ENCODE assay signal across 24 mouse cellular contexts in the genomic region with DNA sequence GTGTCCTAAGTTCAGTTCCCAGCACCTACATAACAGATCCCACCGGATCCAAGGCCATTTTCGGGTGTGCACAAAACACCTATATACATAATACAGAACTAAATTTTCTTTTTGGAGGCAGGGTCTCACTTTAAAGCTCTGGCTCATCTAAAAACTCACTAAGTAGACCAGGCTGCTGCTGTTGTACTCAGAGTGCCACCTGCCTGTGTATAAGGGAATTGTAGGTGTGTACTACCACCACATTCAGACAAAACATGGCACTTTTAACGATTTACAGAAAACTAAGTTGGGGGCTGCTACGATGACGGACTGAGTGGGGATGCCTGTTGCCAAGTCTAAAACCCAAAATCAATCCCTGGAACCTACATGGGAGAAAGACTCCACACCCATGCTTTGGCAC. TPM values are rescaled to one million over a fixed set of nuclear protein-coding genes. Genes with fewer than 3 reads are reported as not detected.
DNase-seq lines count a peak whose midpoint lies in the region; ATAC-seq and TF ChIP-seq lines count a peak whose summit lies in the region.
"Had no signal": no experiment of that assay in that cellular context is flagged by ENCODE, and none has a peak within 500 bp of the region (broad histone marks: within the 10 kb centered on the region; RNA-seq: fewer than 3 reads in every experiment).

No protein-coding gene starts in this region.

- no peaks in the 10 kb centered on the region for H3K79me2 ChIP-seq in CH12.LX (replicated peaks; ENCODE audit: control insufficient read depth, extremely low read depth, insufficient read depth, poor library complexity, severe bottlenecking)
- peaks cover 14% of the 10 kb centered on the region; the same call in 1 of the 2 replicates for H3K79me2 ChIP-seq in MEL (ENCODE audit: control insufficient read depth, insufficient read depth, low read length, poor library complexity)

- H3K4me1 ChIP-seq in hindbrain, postnatal 0 days (ENCODE audit: insufficient read depth, low read length): no peaks in the 10 kb centered on the region; the same call in 1 of the 2 replicates
- peaks cover 4% of the 10 kb centered on the region; the same call in 1 of the 2 replicates for H3K4me1 ChIP-seq in hindbrain, embryonic 14.5 days (replicated peaks; ENCODE audit: control insufficient read depth, insufficient read depth, low read length)
- H3K4me1 ChIP-seq in liver, embryonic 14.5 days (replicated peaks; ENCODE audit: control insufficient read depth in 2 of 2, insufficient read depth in 2 of 2, low read length in 1 of 2): no peaks in the 10 kb centered on the region
- H3K4me1 ChIP-seq in liver, embryonic 11.5 days (replicated peaks; ENCODE audit: control insufficient read depth, insufficient read depth, low read length): no peaks in the 10 kb centered on the region
- H3K4me1 ChIP-seq in CH12.LX (ENCODE audit: control insufficient read depth in 1 of 2, insufficient read depth in 2 of 2) (no peaks in the 10 kb centered on the region), MEL (ENCODE audit: control insufficient read depth in 1 of 2, insufficient read depth in 2 of 2, low read length in 2 of 2) (no peaks in the 10 kb centered on the region)
- H3K4me1 ChIP-seq in kidney, embryonic 16.5 days (ENCODE audit: insufficient read depth, low read length): peaks cover 4% of the 10 kb centered on the region; the same call in 1 of the 2 replicates

- ATAC-seq in hindbrain, postnatal 0 days: no peak
- ATAC-seq in hindbrain, embryonic 14.5 days (ENCODE audit: low FRiP score): no peak
- ATAC-seq in liver, embryonic 14.5 days (ENCODE audit: insufficient read depth): no peak
- no peak for ATAC-seq in liver, embryonic 11.5 days (replicated peaks; ENCODE audit: low FRiP score)
- no peak for ATAC-seq in kidney, embryonic 16.5 days (ENCODE audit: low FRiP score, low TSS enrichment)
- ATAC-seq: CD4-positive, CD25-positive, alpha-beta regulatory T cell, adult 4 months; forebrain, embryonic 14.5 days; midbrain, embryonic 13.5 days; Patski had no signal

- peak; percentile 47 for TF ChIP-seq CTCF in hindbrain, postnatal 0 days (IDR thresholded peaks at IDR 0.05; ENCODE audit: low read depth)
- TF ChIP-seq CTCF in liver, embryonic 14.5 days (IDR thresholded peaks at IDR 0.05; ENCODE audit: low read depth): peak; percentile 34; the same call in 1 of the 2 replicates
- TF ChIP-seq CTCF in CH12.LX (conservative IDR thresholded peaks at IDR 0.05 in 1 of 2, IDR thresholded peaks at IDR 0.05 in 1 of 2; ENCODE audit: low read depth in 2 of 2, low read length in 2 of 2) (peak; percentile 36 to 49; a peak in 3 of 4 replicates), MEL (IDR thresholded peaks at IDR 0.05 in 2 of 3, conservative IDR thresholded peaks at IDR 0.05 in 1 of 3; ENCODE audit: control insufficient read depth in 1 of 3, insufficient read depth in 1 of 3, low read depth in 2 of 3, low read length in 3 of 3, poor library complexity in 1 of 3, severe bottlenecking in 1 of 3) (peak in 2 of 3 experiments; percentile 18 to 31; a peak in 3 of 6 replicates)

- dilution Hi-C loops in CH12.LX (cut with MboI; ENCODE audit: extremely low pct_ligation_motif_present, extremely low pct_unique_long_range_greater_than_20kb, low sequenced_read_pairs): no loop called here

- no peak overlapping the region for H3K4me3 ChIP-seq in hindbrain, postnatal 0 days (ENCODE audit: low read length)
- no peak overlapping the region for H3K4me3 ChIP-seq in hindbrain, embryonic 14.5 days (replicated peaks; ENCODE audit: low read length)
- no peak overlapping the region for H3K4me3 ChIP-seq in liver, embryonic 14.5 days (ENCODE audit: insufficient read depth in 1 of 2, low read depth in 2 of 2, low read length in 2 of 2)
- H3K4me3 ChIP-seq in liver, embryonic 11.5 days (ENCODE audit: low read depth, low read length): no peak overlapping the region
- no peak overlapping the region for H3K4me3 ChIP-seq in CH12.LX (replicated peaks in 1 of 3; ENCODE audit: low read depth in 2 of 3, low read length in 2 of 3, poor library complexity in 1 of 3)
- no peak overlapping the region for H3K4me3 ChIP-seq in MEL (ENCODE audit: control insufficient read depth in 1 of 2, insufficient read depth in 1 of 2, low read depth in 2 of 2, low read length in 2 of 2)
- H3K4me3 ChIP-seq in kidney, embryonic 16.5 days (ENCODE audit: low read length): no peak overlapping the region
- H3K4me3 ChIP-seq: kidney, embryonic 15.5 days; limb, embryonic 12.5 days; midbrain, embryonic 13.5 days; neural tube, embryonic 15.5 days had no signal

- H3K27ac ChIP-seq in hindbrain, postnatal 0 days: no peak overlapping the region
- no peak overlapping the region for H3K27ac ChIP-seq in hindbrain, embryonic 14.5 days
- no peak overlapping the region for H3K27ac ChIP-seq in liver, embryonic 14.5 days
- no peak overlapping the region for H3K27ac ChIP-seq in liver, embryonic 11.5 days (ENCODE audit: low read depth, low read length)
- no peak overlapping the region for H3K27ac ChIP-seq in CH12.LX (ENCODE audit: insufficient read depth, low read depth)
- H3K27ac ChIP-seq in MEL (ENCODE audit: control insufficient read depth, low read depth, low read length): no peak overlapping the region
- H3K27ac ChIP-seq in kidney, embryonic 16.5 days (ENCODE audit: low read length): no peak overlapping the region
- H3K27ac ChIP-seq: kidney, embryonic 15.5 days; limb, embryonic 12.5 days; midbrain, embryonic 13.5 days; neural tube, embryonic 15.5 days had no signal

- no peak for TF ChIP-seq EP300 in liver, embryonic 14.5 days (IDR thresholded peaks at IDR 0.05; ENCODE audit: low read depth)
- no peak for TF ChIP-seq EP300 in CH12.LX (IDR thresholded peaks at IDR 0.05; ENCODE audit: low read length)
- TF ChIP-seq EP300 in MEL (IDR thresholded peaks at IDR 0.05; ENCODE audit: low read depth in 1 of 2, low read length in 2 of 2): no peak

- no peak for DNase-seq in hindbrain, postnatal 0 days (ENCODE audit: low spot score)
- DNase-seq in hindbrain, embryonic 14.5 days (ENCODE audit: low spot score): no peak
- DNase-seq in liver, embryonic 14.5 days (ENCODE audit: low read depth in 3 of 3, low spot score in 3 of 3): no peak
- no peak for DNase-seq in liver, embryonic 11.5 days (ENCODE audit: low spot score)
- DNase-seq in CH12.LX (ENCODE audit: extremely low read depth) (no peak), MEL (ENCODE audit: low read depth, low spot score) (no peak)
- DNase-seq: adrenal gland, postnatal 10 days; cerebellum, adult 11 months; cerebellum, adult 9-10 months; cerebellum, postnatal 36 days; kidney, adult 18-20 months; kidney, postnatal 4 days; lung, adult 2 months; lung, postnatal 4 days; retina, postnatal 1 day; right cerebral cortex, postnatal 14 days had no signal

- 94% methylated on average over 5 of the region's 5 CpGs for WGBS in hindbrain, postnatal 0 days
- 91% methylated on average over 5 of the region's 5 CpGs for WGBS in hindbrain, embryonic 14.5 days
- WGBS in liver, embryonic 14.5 days (ENCODE audit: insufficient replicate concordance): 75% methylated on average over 5 of the region's 5 CpGs
- 86% methylated on average over 5 of the region's 5 CpGs for WGBS in liver, embryonic 11.5 days
- 89% methylated on average over 5 of the region's 5 CpGs for WGBS in kidney, embryonic 16.5 days

- H3K36me3 ChIP-seq in hindbrain, postnatal 0 days (ENCODE audit: insufficient read depth, low read length): peaks cover 38% of the 10 kb centered on the region
- peaks cover 43% of the 10 kb centered on the region for H3K36me3 ChIP-seq in hindbrain, embryonic 14.5 days (replicated peaks; ENCODE audit: control insufficient read depth, insufficient read depth)
- H3K36me3 ChIP-seq in liver, embryonic 14.5 days (replicated peaks; ENCODE audit: control insufficient read depth, insufficient read depth, low read depth): no peaks in the 10 kb centered on the region
- H3K36me3 ChIP-seq in liver, embryonic 11.5 days (ENCODE audit: control insufficient read depth, insufficient read depth, low read length): peaks cover 3% of the 10 kb centered on the region; the same call in 1 of the 2 replicates
- H3K36me3 ChIP-seq in CH12.LX (replicated peaks in 1 of 2; ENCODE audit: control insufficient read depth in 1 of 2, insufficient read depth in 1 of 2, low read length in 1 of 2): peaks cover 19 to 60% of the 10 kb centered on the region in 2 experiments
- H3K36me3 ChIP-seq in MEL (ENCODE audit: control insufficient read depth in 1 of 2, insufficient read depth in 2 of 2, low read length in 2 of 2): peaks cover 0 to 6% of the 10 kb centered on the region in 2 experiments; a peak in 2 of 4 replicates
- peaks cover 24% of the 10 kb centered on the region for H3K36me3 ChIP-seq in kidney, embryonic 16.5 days (ENCODE audit: insufficient read depth, low read length)

- no peak overlapping the region for H3K4me2 ChIP-seq in hindbrain, postnatal 0 days (ENCODE audit: low read depth, low read length)
- no peak overlapping the region for H3K4me2 ChIP-seq in hindbrain, embryonic 14.5 days (replicated peaks)
- no peak overlapping the region for H3K4me2 ChIP-seq in liver, embryonic 14.5 days (ENCODE audit: low read depth)
- no peak overlapping the region for H3K4me2 ChIP-seq in liver, embryonic 11.5 days
- H3K4me2 ChIP-seq in CH12.LX (ENCODE audit: insufficient read depth, low read depth, poor library complexity, severe bottlenecking): no peak overlapping the region
- H3K4me2 ChIP-seq in kidney, embryonic 16.5 days (replicated peaks; ENCODE audit: low read depth, low read length): no peak overlapping the region
- H3K4me2 ChIP-seq: kidney, embryonic 15.5 days; limb, embryonic 12.5 days; midbrain, embryonic 13.5 days; neural tube, embryonic 15.5 days had no signal

- in situ Hi-C loops in CH12.LX (cut with MboI; ENCODE audit: low pct_ligation_motif_present, low pct_unique_long_range_greater_than_20kb, low sequenced_read_pairs): no loop called here

- H3K9ac ChIP-seq in hindbrain, postnatal 0 days (replicated peaks; ENCODE audit: low read length): no peak overlapping the region
- no peak overlapping the region for H3K9ac ChIP-seq in hindbrain, embryonic 14.5 days
- no peak overlapping the region for H3K9ac ChIP-seq in liver, embryonic 14.5 days (replicated peaks)
- H3K9ac ChIP-seq in liver, embryonic 11.5 days (ENCODE audit: low read depth, low read length): no peak overlapping the region
- H3K9ac ChIP-seq in CH12.LX (ENCODE audit: insufficient read depth, low read depth) (no peak overlapping the region), MEL (ENCODE audit: control insufficient read depth, low read depth, low read length, poor library complexity, severe bottlenecking) (no peak overlapping the region)
- H3K9ac ChIP-seq in kidney, embryonic 16.5 days (replicated peaks; ENCODE audit: low read length): no peak overlapping the region
- H3K9ac ChIP-seq: kidney, embryonic 15.5 days; limb, embryonic 12.5 days; midbrain, embryonic 13.5 days; neural tube, embryonic 15.5 days had no signal

- H3K27me3 ChIP-seq in hindbrain, postnatal 0 days (ENCODE audit: insufficient read depth, low read length): no peaks in the 10 kb centered on the region
- H3K27me3 ChIP-seq in hindbrain, embryonic 14.5 days (ENCODE audit: control insufficient read depth, insufficient read depth, low read length): no peaks in the 10 kb centered on the region
- no peaks in the 10 kb centered on the region for H3K27me3 ChIP-seq in liver, embryonic 14.5 days (ENCODE audit: control insufficient read depth, insufficient read depth, low read length)
- no peaks in the 10 kb centered on the region for H3K27me3 ChIP-seq in liver, embryonic 11.5 days (replicated peaks; ENCODE audit: control insufficient read depth, insufficient read depth, low read length)
- no peaks in the 10 kb centered on the region for H3K27me3 ChIP-seq in CH12.LX (replicated peaks)
- H3K27me3 ChIP-seq in MEL (ENCODE audit: control insufficient read depth in 1 of 2, insufficient read depth in 2 of 2, low read length in 2 of 2): no peaks in the 10 kb centered on the region
- H3K27me3 ChIP-seq in kidney, embryonic 16.5 days (ENCODE audit: insufficient read depth, low read length): no peaks in the 10 kb centered on the region
- H3K27me3 ChIP-seq: kidney, embryonic 15.5 days; limb, embryonic 12.5 days; midbrain, embryonic 13.5 days; neural tube, embryonic 15.5 days; Patski had no signal

- no peaks in the 10 kb centered on the region for H3K9me3 ChIP-seq in hindbrain, postnatal 0 days (ENCODE audit: low read length)
- H3K9me3 ChIP-seq in hindbrain, embryonic 14.5 days (ENCODE audit: control insufficient read depth, low read length): no peaks in the 10 kb centered on the region
- H3K9me3 ChIP-seq in liver, embryonic 14.5 days (ENCODE audit: control insufficient read depth, low read length): no peaks in the 10 kb centered on the region
- no peaks in the 10 kb centered on the region for H3K9me3 ChIP-seq in liver, embryonic 11.5 days (ENCODE audit: control insufficient read depth, low read length)
- H3K9me3 ChIP-seq in CH12.LX (replicated peaks; ENCODE audit: low read length): no peaks in the 10 kb centered on the region
- no peaks in the 10 kb centered on the region for H3K9me3 ChIP-seq in MEL (replicated peaks; ENCODE audit: insufficient read depth, low read length)
- H3K9me3 ChIP-seq in kidney, embryonic 16.5 days (ENCODE audit: low read length): no peaks in the 10 kb centered on the region
- H3K9me3 ChIP-seq: kidney, embryonic 15.5 days; limb, embryonic 12.5 days; midbrain, embryonic 13.5 days; neural tube, embryonic 15.5 days had no signal

- TF ChIP-seq POLR2A in CH12.LX (IDR thresholded peaks at IDR 0.05; ENCODE audit: low read depth, low read length) (no peak), MEL (IDR thresholded peaks at IDR 0.05; ENCODE audit: control insufficient read depth in 1 of 2, insufficient read depth in 1 of 2, low read depth in 1 of 2, low read length in 2 of 2, poor library complexity in 1 of 2) (no peak)

- TF ChIP-seq RAD21 in CH12.LX (IDR thresholded peaks at IDR 0.05; ENCODE audit: low read depth, low read length) (peak; percentile 33), MEL (IDR thresholded peaks at IDR 0.05; ENCODE audit: low read depth, low read length) (peak; percentile 13)

RNA-seq across cellular contexts. Expression of a gene that starts 14.0 kb away (rescaled TPM):
- total RNA-seq in hindbrain, postnatal 0 days (2014; rRNA removed): 63.1 and 70.7 TPM in 2 replicates
- polyA plus RNA-seq in hindbrain, postnatal 0 days (2015; fragmentation: Nextera tagmentation; extraction: Ambion mirVana): 42.8 and 45.8 TPM in 2 replicates
- 30.0 and 32.9 TPM in 2 replicates for polyA plus RNA-seq in hindbrain, embryonic 14.5 days (2014; fragmentation: Nextera tagmentation; extraction: Ambion mirVana)
- polyA plus RNA-seq in liver, embryonic 14.5 days (2012; rRNA removed): 2.9 TPM in 2 replicates
- 3.2 and 3.3 TPM in 2 replicates for polyA plus RNA-seq in liver, embryonic 14.5 days (2014; fragmentation: Nextera tagmentation; extraction: Ambion mirVana)
- 10.6 and 11.3 TPM in 2 replicates for polyA plus RNA-seq in liver, embryonic 11.5 days (2014; fragmentation: Nextera tagmentation; extraction: Ambion mirVana)
- 6.4 and 8.4 TPM in 2 replicates for total RNA-seq in CH12.LX (2012; rRNA removed)
- total RNA-seq in CH12.LX (2014; rRNA removed): 4.3 TPM in 2 replicates
- polyA plus RNA-seq in CH12.LX (2012; ENCODE audit: insufficient read length, low read depth): 6.3 and 6.8 TPM in 2 replicates
- 23.0 and 28.7 TPM in 2 replicates for total RNA-seq in MEL (2012; rRNA removed)
- polyA plus RNA-seq in MEL (2012; ENCODE audit: insufficient read depth in 1 of 2, insufficient read length in 2 of 2, low read depth in 1 of 2, low replicate concordance in 2 of 2, missing spikeins in 1 of 2): 10 to 100 TPM in 1 of 2 experiments, not detected in 1; 29.3 TPM
- 28.4 and 29.8 TPM in 2 replicates for polyA plus RNA-seq in kidney, embryonic 16.5 days (2015; fragmentation: Nextera tagmentation; extraction: Ambion mirVana)

RNA-seq across cellular contexts. Expression of a gene that starts 25.3 kb away (rescaled TPM):
- total RNA-seq in hindbrain, postnatal 0 days (2014; rRNA removed): 80.6 and 84.4 TPM in 2 replicates
- polyA plus RNA-seq in hindbrain, postnatal 0 days (2015; fragmentation: Nextera tagmentation; extraction: Ambion mirVana): 147 and 148 TPM in 2 replicates
- 97.3 and 119 TPM in 2 replicates for polyA plus RNA-seq in hindbrain, embryonic 14.5 days (2014; fragmentation: Nextera tagmentation; extraction: Ambion mirVana)
- 58.1 and 74.9 TPM in 2 replicates for polyA plus RNA-seq in liver, embryonic 14.5 days (2012; rRNA removed)
- 111 and 122 TPM in 2 replicates for polyA plus RNA-seq in liver, embryonic 14.5 days (2014; fragmentation: Nextera tagmentation; extraction: Ambion mirVana)
- polyA plus RNA-seq in liver, embryonic 11.5 days (2014; fragmentation: Nextera tagmentation; extraction: Ambion mirVana): 134 and 148 TPM in 2 replicates
- total RNA-seq in CH12.LX (2012; rRNA removed) (124 and 139 TPM in 2 replicates), CH12.LX (2014; rRNA removed) (226 and 239 TPM in 2 replicates), MEL (2012; rRNA removed) (71.1 and 76.7 TPM in 2 replicates)
- polyA plus RNA-seq in CH12.LX (2012; ENCODE audit: insufficient read length, low read depth) (194 and 206 TPM in 2 replicates), MEL (2012; ENCODE audit: insufficient read depth in 1 of 2, insufficient read length in 2 of 2, low read depth in 1 of 2, low replicate concordance in 2 of 2, missing spikeins in 1 of 2) (10 to 100 TPM in 1 of 2 experiments, not detected in 1; 71.9 TPM)
- polyA plus RNA-seq in kidney, embryonic 16.5 days (2015; fragmentation: Nextera tagmentation; extraction: Ambion mirVana): 191 and 193 TPM in 2 replicates

RNA-seq across cellular contexts. Expression of a gene that starts 37.9 kb away (rescaled TPM):
- total RNA-seq in hindbrain, postnatal 0 days (2014; rRNA removed): 176 and 179 TPM in 2 replicates
- polyA plus RNA-seq in hindbrain, postnatal 0 days (2015; fragmentation: Nextera tagmentation; extraction: Ambion mirVana): 429 and 435 TPM in 2 replicates
- 324 and 336 TPM in 2 replicates for polyA plus RNA-seq in hindbrain, embryonic 14.5 days (2014; fragmentation: Nextera tagmentation; extraction: Ambion mirVana)
- polyA plus RNA-seq in liver, embryonic 14.5 days (2012; rRNA removed): 43.0 and 69.7 TPM in 2 replicates
- polyA plus RNA-seq in liver, embryonic 14.5 days (2014; fragmentation: Nextera tagmentation; extraction: Ambion mirVana): 79.8 and 89.7 TPM in 2 replicates
- 277 and 293 TPM in 2 replicates for polyA plus RNA-seq in liver, embryonic 11.5 days (2014; fragmentation: Nextera tagmentation; extraction: Ambion mirVana)
- total RNA-seq in CH12.LX (2012; rRNA removed): 189 and 203 TPM in 2 replicates
- 127 and 138 TPM in 2 replicates for total RNA-seq in CH12.LX (2014; rRNA removed)
- 327 and 659 TPM in 2 replicates for polyA plus RNA-seq in CH12.LX (2012; ENCODE audit: insufficient read length, low read depth)
- 241 and 273 TPM in 2 replicates for total RNA-seq in MEL (2012; rRNA removed)
- 100 to 1,000 TPM in 1 of 2 experiments, not detected in 1; 417 TPM for polyA plus RNA-seq in MEL (2012; ENCODE audit: insufficient read depth in 1 of 2, insufficient read length in 2 of 2, low read depth in 1 of 2, low replicate concordance in 2 of 2, missing spikeins in 1 of 2)
- polyA plus RNA-seq in kidney, embryonic 16.5 days (2015; fragmentation: Nextera tagmentation; extraction: Ambion mirVana): 325 and 328 TPM in 2 replicates
